Mouse (Mus musculus) layer of hippocampus, postnatal 25 days (tissue): ENCODE measurements around the gene Zfp184. TPM values are rescaled to one million over a fixed set of nuclear protein-coding genes. Genes with fewer than 3 reads are reported as not detected.
"Not testable (repeated sequence)": the region's sequence is repeated elsewhere in the genome, so short reads cannot be mapped to it uniquely, and the experiment has no call there.

ENCODE experiments used
- DNase-seq, 2 experiments: peaks; one replicate each; pipeline ENCODE4 v3.0.0; 2022; ENCODE audit warnings: mixed read lengths in 2 of 2, low spot score in 1 of 2; ENCODE audit errors: extremely low spot score in 1 of 2
- total RNA-seq, 2 experiments: library from RNA; stranded (reverse); gene quantifications; 2 replicates each; pipeline ENCODE4 v1.2.3; 2021

Zfp184 gene
- total RNA-seq = 1 to 10 TPM; 2.9 to 4.2 TPM

- peak; percentile 74 to 81 for DNase-seq
Observed at GRCm38 (mm10) chr13:21944926-21945740, at the start of gene Zfp184. Gene Zfp184, plus strand, starts transcription at chr13:21945094.

- DNase-seq = peak; percentile 82 to 86
Observed at GRCm38 (mm10) chr13:21896549-21897244, 48.2 kb upstream of the Zfp184 start.

GRCm38 (mm10) chr13:21897245-21897634 is 47.7 kb upstream of the Zfp184 start:
- no peak for DNase-seq

- not testable (repeated sequence) for DNase-seq
Observed at GRCm38 (mm10) chr13:21900870-21901565, 43.9 kb upstream of the Zfp184 start.

GRCm38 (mm10) chr13:21903500-21903899 is 41.4 kb upstream of the Zfp184 start:
- no peak for DNase-seq

- not testable (repeated sequence) for DNase-seq
Observed at GRCm38 (mm10) chr13:21904090-21904489, 40.8 kb upstream of the Zfp184 start.

- DNase-seq = no peak
Observed at GRCm38 (mm10) chr13:21906301-21906700, 38.6 kb upstream of the Zfp184 start.

GRCm38 (mm10) chr13:21906946-21907806 is 37.7 kb upstream of the Zfp184 start:
- DNase-seq = peak in 1 of 2 experiments; percentile 22

GRCm38 (mm10) chr13:21907807-21908155 is 37.1 kb upstream of the Zfp184 start:
- peak in 1 of 2 experiments; percentile 28 for DNase-seq

- DNase-seq = no peak
Observed at GRCm38 (mm10) chr13:21910735-21911134, 34.2 kb upstream of the Zfp184 start.

GRCm38 (mm10) chr13:21911147-21911546 is 33.7 kb upstream of the Zfp184 start:
- peak in 1 of 2 experiments; percentile 57 for DNase-seq

GRCm38 (mm10) chr13:21913854-21914253 is 31.0 kb upstream of the Zfp184 start:
- no peak for DNase-seq

- DNase-seq = peak in 1 of 2 experiments; percentile 58
Observed at GRCm38 (mm10) chr13:21914599-21914998, 30.3 kb upstream of the Zfp184 start.

- DNase-seq = no peak
Observed at GRCm38 (mm10) chr13:21915487-21915886, 29.4 kb upstream of the Zfp184 start.

GRCm38 (mm10) chr13:21916056-21916455 is 28.8 kb upstream of the Zfp184 start:
- no peak for DNase-seq

GRCm38 (mm10) chr13:21917040-21917439 is 27.9 kb upstream of the Zfp184 start:
- DNase-seq = peak in 1 of 2 experiments; percentile 49

- DNase-seq = no peak
Observed at GRCm38 (mm10) chr13:21917480-21917879, 27.4 kb upstream of the Zfp184 start.

- no peak for DNase-seq
Observed at GRCm38 (mm10) chr13:21917992-21918391, 26.9 kb upstream of the Zfp184 start.

GRCm38 (mm10) chr13:21918570-21919419 is 26.1 kb upstream of the Zfp184 start:
- peak in 1 of 2 experiments; percentile 32 for DNase-seq
